Mouse (Mus musculus) stomach, postnatal 0 days (tissue): ENCODE measurements at regions not wholly inside any gene's neighbourhood (a gene's known extent, or its start where the extent isn't known, plus 50 kb on each side); places are given as distances from the start of the nearest gene placed in this dataset.

Experiments
- CTCF ChIP-seq: IDR thresholded peaks from 2 replicates; pipeline ENCODE4 v1.5.1; 2016; ENCODE audit warnings: antibody characterized with exemption, low read depth, mild to moderate bottlenecking, moderate library complexity
- EP300 ChIP-seq: optimal IDR thresholded peaks from 2 replicates; pipeline ENCODE3; 2016; ENCODE audit warnings: antibody characterized with exemption

DNA sequence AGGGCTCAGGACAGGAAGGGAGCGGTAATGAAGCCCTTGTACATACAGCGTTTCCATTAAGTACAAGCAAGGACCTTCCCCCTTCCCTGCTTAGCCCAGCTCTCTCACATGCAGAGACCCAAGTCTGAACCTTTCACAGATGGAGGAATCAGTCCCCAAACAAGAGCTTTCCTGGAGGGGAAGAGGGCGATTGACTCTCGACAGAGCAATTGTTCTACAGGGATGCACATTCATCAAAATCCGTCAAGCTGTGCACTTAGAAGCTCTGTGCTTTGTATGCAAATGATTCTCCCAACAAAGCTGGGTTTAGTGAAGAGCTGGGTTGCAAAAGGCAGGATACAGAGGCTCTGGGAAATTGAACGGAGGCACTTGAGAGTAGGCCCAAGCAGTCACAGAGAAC is 141.1 kb upstream of the Haao start:
- TF ChIP-seq CTCF (no peak), EP300 (no peak)
